Mouse (Mus musculus) gastrocnemius, adult 2 months (tissue): ENCODE measurements around the gene Sdk1. TPM values are rescaled to one million over a fixed set of nuclear protein-coding genes. Genes with fewer than 3 reads are reported as not detected.

Source experiments
- DNase-seq: peaks from one replicate; pipeline ENCODE4 v3.0.0; 2022
- H3K27ac ChIP-seq: fragments of 200-600 bp; 2 replicates; pipeline ENCODE4 v1.8.1; 2022; ENCODE audit warnings: mild to moderate bottlenecking
- H3K4me3 ChIP-seq: fragments of 200-600 bp; 2 replicates; pipeline ENCODE4 v1.8.1; 2022; ENCODE audit warnings: mild to moderate bottlenecking, moderate library complexity
- CTCF ChIP-seq: fragments of 200-600 bp; IDR thresholded peaks from 2 replicates; pipeline ENCODE4 v1.8.1; 2022; ENCODE audit warnings: antibody characterized with exemption, mild to moderate bottlenecking, moderate library complexity
- intact Hi-C: fragments of 180-260 bp; cut with DNase I; formaldehyde crosslinking; loops from one replicate; pipeline ENCODE4 v1.15.1; 2025
- total RNA-seq, 2 experiments: library from RNA; stranded (reverse); gene quantifications; 2 replicates each; pipeline ENCODE4 v1.2.3; 2021

Sdk1 gene
- total RNA-seq, 2 experiments from 2014 or later = 0.82 to 1.5 TPM

GRCm38 (mm10) chr5:141281751-141282150, 40.5 kb downstream of the Sdk1 start:
- TF ChIP-seq CTCF = no peak
- DNase-seq = no peak
- intact Hi-C loops = no loop called here

DNA sequence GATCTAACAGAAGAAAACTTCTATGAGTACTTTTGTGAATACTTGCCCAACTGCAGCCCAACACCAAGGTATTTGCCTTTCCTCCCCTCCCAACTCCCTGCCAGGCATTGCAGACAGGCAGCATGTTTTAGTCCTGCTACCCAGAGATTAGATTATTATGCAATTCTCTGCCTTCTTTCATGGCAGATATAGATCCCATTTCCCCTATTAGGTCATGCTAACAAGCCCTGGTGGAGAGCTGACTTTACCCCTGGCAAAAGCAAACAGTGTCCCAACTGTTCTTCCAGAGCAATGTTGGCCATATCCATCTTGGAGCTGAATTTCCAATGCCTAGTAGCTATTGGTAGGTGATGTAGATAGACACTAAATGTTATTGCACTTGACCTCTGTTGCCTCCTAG, 48.3 kb downstream of the Sdk1 start:
- intact Hi-C loops = no loop called here
- no peak overlapping the region for H3K27ac ChIP-seq
- DNase-seq = no peak
- no peak for TF ChIP-seq CTCF
- no peak overlapping the region for H3K4me3 ChIP-seq

More at GRCm38 (mm10) chr5:141281751-141282150, 40.5 kb downstream of the Sdk1 start:
- H3K4me3 ChIP-seq = no peak overlapping the region
- no peak overlapping the region for H3K27ac ChIP-seq

DNA sequence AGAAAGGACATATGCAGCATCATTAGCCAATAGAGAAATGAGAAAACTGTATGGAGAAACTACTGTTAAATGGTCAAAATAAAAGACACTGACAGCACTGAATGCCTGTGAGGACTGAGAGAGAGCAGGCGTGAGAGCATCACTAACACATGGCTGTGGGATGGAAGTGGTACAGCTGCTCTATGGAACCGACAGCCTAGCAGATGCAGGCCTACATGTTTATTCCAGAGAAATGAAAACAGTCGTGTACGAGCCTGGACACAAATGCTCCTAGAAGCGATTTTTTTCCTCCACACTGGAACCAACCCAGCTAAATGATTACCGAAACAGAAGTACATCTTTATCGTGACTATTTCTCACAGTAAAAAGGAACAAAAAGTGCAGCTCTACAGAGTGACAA, 54.0 kb downstream of the Sdk1 start:
- intact Hi-C loops = no loop called here
- no peak overlapping the region for H3K4me3 ChIP-seq
- H3K27ac ChIP-seq = no peak overlapping the region
- no peak for DNase-seq
- no peak for TF ChIP-seq CTCF

DNA sequence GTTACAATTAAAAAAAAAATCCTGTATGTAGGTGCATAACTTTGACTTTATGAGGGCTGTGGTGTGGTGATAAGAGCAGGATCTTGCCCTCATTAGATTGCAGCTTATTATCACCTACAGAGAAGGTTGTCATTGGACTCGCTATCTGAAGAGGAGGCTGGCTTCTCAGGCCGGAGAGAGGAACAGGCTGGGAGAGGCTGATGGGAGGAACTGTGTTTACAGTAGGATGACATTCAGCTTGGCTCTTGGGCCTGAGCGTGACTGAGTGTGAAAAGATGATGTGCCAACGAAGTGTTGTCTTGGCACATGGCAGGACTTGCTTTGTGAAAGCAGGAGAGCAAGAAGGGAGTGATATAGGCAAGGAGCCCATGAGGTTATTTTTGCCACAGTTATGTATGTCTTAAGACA, 61.0 kb downstream of the Sdk1 start:
- no peak for TF ChIP-seq CTCF
- Histone ChIP-seq H3K27ac (no peak overlapping the region), H3K4me3 (no peak overlapping the region)
- no peak for DNase-seq
- intact Hi-C loops = no loop called here

DNA sequence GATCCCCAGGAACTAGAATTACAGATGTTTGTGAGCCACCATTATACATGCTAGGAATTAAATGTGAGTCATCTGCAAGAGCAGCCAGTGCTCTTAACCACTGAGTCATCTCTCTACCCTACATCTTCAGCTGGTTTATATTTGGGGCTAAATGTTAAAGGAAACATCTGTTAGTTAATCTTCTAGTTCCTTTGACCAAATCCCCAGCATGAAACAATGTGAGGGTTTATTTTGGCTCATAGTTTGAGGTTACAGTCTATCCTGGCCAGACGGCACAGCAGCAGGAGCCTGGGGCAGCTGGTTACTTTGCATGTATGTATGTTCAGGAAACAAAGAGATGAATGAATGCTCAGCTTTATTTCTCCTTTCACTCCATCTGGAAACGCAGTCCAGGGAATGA, 62.5 kb downstream of the Sdk1 start:
- intact Hi-C loops = no loop called here
- Histone ChIP-seq H3K27ac (no peak overlapping the region), H3K4me3 (no peak overlapping the region)
- no peak for TF ChIP-seq CTCF
- no peak for DNase-seq

- DNase-seq = no peak
- intact Hi-C loops = no loop called here
- TF ChIP-seq CTCF = no peak
- no peak overlapping the region for H3K4me3 ChIP-seq
- H3K27ac ChIP-seq = no peak overlapping the region
Observed at GRCm38 (mm10) chr5:141304706-141305105, 63.4 kb downstream of the Sdk1 start.

GRCm38 (mm10) chr5:141310641-141311040, 69.4 kb downstream of the Sdk1 start:
- H3K4me3 ChIP-seq = no peak overlapping the region
- TF ChIP-seq CTCF = no peak

DNA sequence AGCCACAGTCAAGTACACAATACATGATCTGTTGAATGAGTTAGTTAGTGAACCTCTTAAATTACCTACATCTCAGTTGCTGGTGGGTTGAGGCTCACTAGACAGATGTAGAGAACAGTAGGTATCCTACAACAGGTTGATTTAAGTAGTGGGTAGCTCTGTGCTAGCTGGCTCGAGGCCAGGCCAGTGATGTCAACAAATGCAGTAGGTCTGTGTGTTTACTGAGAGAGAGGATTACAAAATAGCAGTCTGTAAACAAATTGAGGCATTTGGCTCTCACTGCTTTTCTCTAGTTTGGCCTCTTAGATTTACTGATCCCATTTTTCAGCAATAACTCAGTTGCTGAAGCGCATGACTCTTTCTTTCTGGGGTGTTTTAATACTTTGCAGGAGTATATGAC, 70.5 kb downstream of the Sdk1 start:
- Histone ChIP-seq H3K4me3 (no peak overlapping the region), H3K27ac (no peak overlapping the region)
- no peak for TF ChIP-seq CTCF
- intact Hi-C loops = no loop called here
- no peak for DNase-seq

More at GRCm38 (mm10) chr5:141310641-141311040, 69.4 kb downstream of the Sdk1 start:
- DNase-seq = no peak
- intact Hi-C loops = no loop called here
- H3K27ac ChIP-seq = no peak overlapping the region

GRCm38 (mm10) chr5:141312305-141312704, 71.0 kb downstream of the Sdk1 start:
- intact Hi-C loops = no loop called here
- H3K27ac ChIP-seq = no peak overlapping the region
- DNase-seq = no peak
- no peak for TF ChIP-seq CTCF
- H3K4me3 ChIP-seq = no peak overlapping the region

DNA sequence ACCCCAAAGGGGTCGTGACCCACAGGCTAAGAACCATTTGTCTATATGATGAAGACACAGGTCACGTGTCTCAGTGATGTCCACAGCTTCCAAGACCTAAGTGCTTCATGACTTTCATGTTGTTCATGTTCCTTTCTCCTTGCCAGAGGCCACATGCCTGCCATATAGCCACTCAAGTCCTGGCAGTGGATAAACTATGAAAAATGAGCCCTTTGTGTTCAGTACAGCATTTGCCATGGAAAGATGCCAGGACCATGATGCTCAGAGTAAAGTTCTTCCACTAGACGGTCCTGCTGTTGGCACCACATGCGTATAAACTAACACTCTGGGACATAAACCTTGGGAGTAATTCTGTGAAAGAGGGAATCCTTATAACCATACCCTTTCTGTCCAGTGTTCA, 75.8 kb downstream of the Sdk1 start:
- DNase-seq = no peak
- no peak overlapping the region for H3K27ac ChIP-seq
- no peak for TF ChIP-seq CTCF
- intact Hi-C loops = no loop called here
- H3K4me3 ChIP-seq = no peak overlapping the region

GRCm38 (mm10) chr5:141324910-141325309, 83.6 kb downstream of the Sdk1 start:
- DNase-seq = no peak
- Histone ChIP-seq H3K27ac (no peak overlapping the region), H3K4me3 (no peak overlapping the region)
- TF ChIP-seq CTCF = no peak
- intact Hi-C loops = no loop called here

- no peak for DNase-seq
- Histone ChIP-seq H3K4me3 (no peak overlapping the region), H3K27ac (no peak overlapping the region)
- intact Hi-C loops = no loop called here
- no peak for TF ChIP-seq CTCF
Observed at GRCm38 (mm10) chr5:141344376-141344775, 103.1 kb downstream of the Sdk1 start.

DNA sequence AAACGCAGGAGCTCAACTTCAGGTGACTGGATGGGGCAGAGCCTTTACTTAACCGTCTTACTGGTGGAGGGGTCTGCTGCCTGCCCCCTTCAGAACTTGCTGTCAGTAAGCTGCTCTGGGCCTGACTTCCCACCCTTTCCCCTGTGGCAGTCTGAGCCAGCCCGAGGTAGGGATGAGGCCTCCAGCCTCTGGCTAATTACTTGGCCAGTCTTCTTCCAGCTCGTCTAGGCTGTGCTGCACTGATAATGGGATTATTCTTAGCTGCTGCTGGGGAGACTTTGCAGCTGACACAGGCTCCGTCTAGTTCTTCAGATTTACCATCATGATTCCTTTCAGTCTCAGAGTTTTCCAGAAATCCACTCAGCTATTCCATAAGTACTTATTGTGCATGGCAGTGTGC, 104.2 kb downstream of the Sdk1 start:
- intact Hi-C loops = no loop called here
- TF ChIP-seq CTCF = no peak
- no peak for DNase-seq
- H3K27ac ChIP-seq = no peak overlapping the region
- H3K4me3 ChIP-seq = no peak overlapping the region

DNA sequence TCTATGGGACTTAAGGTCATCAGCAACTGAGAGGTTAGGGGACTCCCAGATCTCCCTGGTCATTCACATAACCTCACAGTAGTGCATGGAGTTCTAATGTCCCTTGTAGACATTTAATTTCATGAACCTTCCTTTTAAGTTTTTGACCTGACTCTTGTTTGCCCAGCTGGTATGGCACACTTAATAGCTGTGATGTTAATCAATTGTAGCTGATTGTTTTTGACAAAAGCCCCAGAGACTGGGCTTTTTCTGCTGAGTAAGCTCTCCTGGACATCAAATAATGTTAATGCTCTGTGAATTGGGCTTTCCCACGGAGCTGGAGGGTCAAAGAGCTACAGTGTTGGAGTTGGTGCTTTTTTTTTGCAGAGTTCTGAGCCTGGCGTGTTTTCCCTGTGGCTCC, 121.4 kb downstream of the Sdk1 start:
- intact Hi-C loops = no loop called here
- TF ChIP-seq CTCF = no peak
- no peak for DNase-seq
- Histone ChIP-seq H3K4me3 (no peak overlapping the region), H3K27ac (no peak overlapping the region)

GRCm38 (mm10) chr5:141363956-141364355, 122.7 kb downstream of the Sdk1 start:
- intact Hi-C loops = no loop called here
- no peak overlapping the region for H3K27ac ChIP-seq

More at GRCm38 (mm10) chr5:141363956-141364355, 122.7 kb downstream of the Sdk1 start:
- no peak overlapping the region for H3K4me3 ChIP-seq
- no peak for TF ChIP-seq CTCF
- DNase-seq = no peak
